Mouse (Mus musculus) lung, postnatal 25 days (tissue): ENCODE results near the gene Bace2.

Experiments used
- DNase-seq: peaks from one replicate; pipeline ENCODE4 v3.0.0; 2022; ENCODE audit warnings: low spot score

Bace2 gene

DNA sequence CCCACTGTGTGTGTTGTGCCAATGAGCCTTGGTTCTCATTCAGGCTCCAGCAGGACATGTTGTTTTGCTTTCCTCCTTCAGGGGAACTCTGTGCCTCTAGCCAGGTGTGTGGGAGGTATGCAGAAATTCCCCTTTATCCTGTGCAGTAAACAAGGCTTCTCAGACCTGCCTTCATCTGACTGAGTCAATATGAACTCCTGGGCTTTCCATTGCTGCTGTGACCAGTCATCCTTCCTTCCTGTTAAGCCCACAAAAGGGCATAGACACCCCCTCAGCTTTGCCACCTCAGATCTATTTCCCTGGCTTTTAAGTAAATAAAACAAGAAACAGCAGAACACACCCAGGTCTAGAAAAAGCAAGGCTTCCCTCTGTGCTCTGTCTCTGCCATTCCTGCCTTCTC is 45.2 kb downstream of the Bace2 start:
- no peak for DNase-seq

GRCm38 (mm10) chr16:97402213-97402785 is 45.8 kb downstream of the Bace2 start:
- DNase-seq, result no peak

GRCm38 (mm10) chr16:97405476-97406012 is 49.0 kb downstream of the Bace2 start:
- DNase-seq, result no peak

GRCm38 (mm10) chr16:97417896-97418542 is 61.5 kb downstream of the Bace2 start:
- peak; percentile 63 for DNase-seq

- no peak for DNase-seq
Observed at GRCm38 (mm10) chr16:97418749-97419453, 62.4 kb downstream of the Bace2 start.

GRCm38 (mm10) chr16:97421671-97422070 is 65.1 kb downstream of the Bace2 start:
- DNase-seq, result no peak

- DNase-seq, result no peak
Observed at GRCm38 (mm10) chr16:97423627-97424026, 67.1 kb downstream of the Bace2 start.

DNA sequence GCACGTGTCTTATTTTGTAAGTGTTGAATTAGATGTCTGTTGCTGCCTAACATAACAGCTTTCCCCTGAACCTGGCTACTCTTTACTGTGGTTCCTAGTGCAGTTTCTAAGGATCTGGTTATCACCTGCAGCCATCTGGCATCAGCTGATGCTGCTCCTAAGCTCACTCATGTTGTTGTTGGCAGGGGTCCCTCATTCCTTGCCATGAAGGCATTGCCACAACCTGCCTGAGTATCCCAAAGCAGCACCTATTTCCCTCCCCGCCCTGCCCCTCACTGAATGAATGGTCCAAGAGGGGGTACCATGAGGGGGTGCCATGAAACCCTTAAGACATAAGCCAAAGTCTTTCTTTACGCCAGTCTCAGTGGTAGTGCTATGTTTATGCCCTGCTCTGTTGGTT is 71.5 kb downstream of the Bace2 start:
- no peak for DNase-seq

GRCm38 (mm10) chr16:97430091-97430490 is 73.5 kb downstream of the Bace2 start:
- DNase-seq, result no peak

DNA sequence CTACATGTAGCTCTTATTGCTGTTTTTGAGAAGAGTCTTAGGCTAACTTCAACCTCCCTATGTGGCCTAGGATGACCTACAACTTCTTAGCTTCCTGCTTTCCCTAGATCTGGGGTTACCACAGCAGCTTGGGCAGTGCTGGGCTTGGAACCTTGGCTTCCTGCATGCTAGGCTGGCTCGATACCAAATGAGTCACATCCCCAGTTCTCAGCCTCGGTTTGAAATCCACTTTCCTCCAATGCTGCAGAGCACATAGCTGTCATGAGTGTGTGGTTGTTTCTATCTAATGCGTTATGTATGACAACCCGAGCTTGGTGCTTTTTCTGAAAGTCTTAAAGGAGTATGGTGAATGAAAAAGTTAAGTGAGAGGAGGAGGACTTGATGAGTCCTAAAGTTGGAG is 74.8 kb downstream of the Bace2 start:
- DNase-seq, result peak; percentile 32

- no peak for DNase-seq
Observed at GRCm38 (mm10) chr16:97434206-97434605, 77.7 kb downstream of the Bace2 start.

GRCm38 (mm10) chr16:97437448-97438056 is 81.0 kb downstream of the Bace2 start:
- peak; percentile 23 for DNase-seq

DNA sequence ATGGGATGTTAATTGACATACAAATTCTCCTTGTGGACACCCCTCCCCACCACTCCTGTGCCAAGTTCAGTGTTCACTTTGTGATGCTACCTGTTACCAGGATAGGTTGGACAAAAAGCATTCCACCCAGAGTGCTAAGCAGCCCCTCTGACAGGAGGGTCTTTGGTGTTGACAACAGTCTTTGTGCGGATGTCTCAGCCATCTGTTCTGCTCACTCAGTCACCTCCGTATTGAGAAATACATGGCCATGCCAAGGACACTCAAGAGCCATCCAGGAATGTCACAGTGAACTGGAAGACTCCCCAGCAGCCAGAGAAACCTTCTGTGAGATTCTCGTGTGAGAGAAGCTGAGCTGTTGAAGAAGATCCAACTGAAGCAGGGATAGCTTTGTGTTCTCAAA is 81.6 kb downstream of the Bace2 start:
- no peak for DNase-seq

GRCm38 (mm10) chr16:97441967-97442366 is 85.4 kb downstream of the Bace2 start:
- DNase-seq, result no peak

GRCm38 (mm10) chr16:97443670-97444263 is 87.2 kb downstream of the Bace2 start:
- peak; percentile 75 for DNase-seq

DNA sequence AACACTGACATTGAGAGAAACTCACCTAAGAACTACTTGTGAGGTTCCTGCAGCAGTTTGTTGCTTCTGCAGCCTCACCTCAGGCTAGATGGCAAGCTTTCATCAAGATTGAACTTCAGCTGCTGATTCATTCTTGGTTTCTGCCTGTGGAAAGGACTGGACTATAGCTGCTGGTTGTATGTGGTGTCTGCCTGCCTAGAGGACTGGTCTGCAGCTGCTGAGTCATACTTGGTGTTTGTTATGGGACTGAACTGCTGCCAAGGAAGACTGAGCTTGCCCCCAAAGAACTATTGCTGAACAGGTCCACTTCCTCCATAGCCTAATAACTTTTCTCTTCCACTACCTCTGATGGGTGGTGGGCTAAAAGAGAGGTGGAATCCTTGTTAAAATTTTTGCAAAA is 90.8 kb downstream of the Bace2 start:
- no peak for DNase-seq

GRCm38 (mm10) chr16:97459831-97460230 is 103.3 kb downstream of the Bace2 start:
- DNase-seq, result no peak

- DNase-seq, result no peak
Observed at GRCm38 (mm10) chr16:97461271-97461670, 104.7 kb downstream of the Bace2 start.

DNA sequence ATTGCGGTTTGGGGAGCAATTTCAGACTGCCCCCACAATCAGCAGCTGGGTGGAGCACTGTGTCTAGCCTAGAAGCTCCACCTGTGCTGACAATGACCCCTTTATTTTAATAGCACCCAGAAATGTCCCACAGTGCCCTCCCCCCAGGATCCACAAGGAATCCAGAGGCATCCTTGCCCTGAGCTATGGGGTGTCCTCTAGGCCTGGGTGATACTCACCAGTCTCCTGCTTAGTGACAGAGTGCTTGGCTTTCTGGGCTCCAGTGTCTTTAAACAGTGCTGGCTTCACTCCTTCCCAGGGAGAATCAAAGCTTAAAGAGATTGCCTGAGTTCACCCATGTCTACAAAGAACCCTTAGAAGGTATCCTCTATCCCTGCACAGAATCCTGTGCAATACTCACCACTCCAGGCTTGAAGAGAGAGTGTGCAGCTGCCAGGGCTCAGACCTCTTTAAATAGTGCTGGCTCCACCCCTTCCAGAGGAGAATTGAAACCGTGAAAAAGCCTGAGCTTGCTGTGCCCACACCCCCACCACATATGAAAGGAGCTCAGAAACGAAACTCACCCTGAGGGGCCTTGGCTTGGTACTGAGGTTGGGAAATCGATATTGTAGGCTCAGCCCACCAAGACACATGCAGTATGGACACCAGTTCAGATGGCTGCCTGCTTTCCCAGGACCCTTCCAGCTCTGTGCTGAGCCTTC is 106.1 kb downstream of the Bace2 start, which contains the start of gene Mx1:
Gene Mx1, minus strand, starts transcription at position 427 of the 701 bp plus-strand sequence.
- no peak for DNase-seq

GRCm38 (mm10) chr16:97466182-97466957 is 109.8 kb downstream of the Bace2 start:
- no peak for DNase-seq

DNA sequence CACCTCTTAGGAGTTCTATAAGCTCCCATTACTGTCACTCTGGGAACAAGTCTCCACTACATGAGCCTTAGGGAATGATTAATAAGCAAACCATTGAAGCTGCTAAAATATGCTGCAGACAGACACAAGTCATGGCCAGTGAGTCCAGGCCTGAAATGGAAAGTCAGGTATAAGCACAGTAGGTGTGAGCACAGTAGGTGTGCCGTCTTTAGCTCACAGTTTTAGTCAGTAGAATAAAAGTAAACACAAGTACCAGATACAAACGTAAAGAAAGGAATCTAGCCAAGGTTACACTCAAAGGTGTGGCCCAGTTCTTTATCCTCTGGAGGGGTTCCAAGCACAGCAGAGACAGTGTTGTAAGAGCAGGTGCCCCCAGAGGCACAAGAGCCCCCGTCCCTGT is 110.9 kb downstream of the Bace2 start:
- DNase-seq, result no peak
